Mouse (Mus musculus) heart, postnatal 25 days (tissue): ENCODE data around the gene Igsf21. TPM values are rescaled to one million over a fixed set of nuclear protein-coding genes. Genes with fewer than 3 reads are reported as not detected.

Experiments used
- DNase-seq: peaks from one replicate; pipeline ENCODE4 v3.0.0; 2022; ENCODE audit warnings: low spot score
- intact Hi-C: fragments of 180-260 bp; cut with DNase I; formaldehyde crosslinking; loops from one replicate; pipeline ENCODE4 v1.15.1; 2025
- total RNA-seq, 2 experiments: library from RNA; stranded (reverse); gene quantifications; 2 replicates each; pipeline ENCODE4 v1.2.3; 2021

Igsf21 gene
- total RNA-seq, 2 experiments from 2014 or later: 0.21 to 0.25 TPM

DNA sequence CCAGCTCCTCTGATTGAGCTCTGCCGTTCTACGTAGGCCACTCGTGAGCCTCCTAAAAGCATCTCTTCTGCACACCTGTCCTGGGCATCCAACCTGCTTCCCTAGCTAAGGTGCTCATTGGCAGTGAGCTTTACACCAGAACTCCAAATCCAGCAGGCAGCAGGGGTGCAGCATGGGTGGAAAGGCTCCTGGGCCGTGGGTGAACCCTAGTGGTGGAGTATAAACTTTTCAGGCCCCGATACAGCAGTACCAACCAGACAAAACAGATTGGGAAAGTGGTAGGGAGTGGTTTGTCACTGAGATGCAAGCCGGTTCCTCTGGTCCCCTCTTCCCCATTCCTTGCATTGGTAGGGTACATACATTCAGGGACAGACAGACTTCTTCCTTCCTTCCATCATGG lies 170.2 kb downstream of the Igsf21 start:
- intact Hi-C loops: no loop called here
- DNase-seq: no peak

DNA sequence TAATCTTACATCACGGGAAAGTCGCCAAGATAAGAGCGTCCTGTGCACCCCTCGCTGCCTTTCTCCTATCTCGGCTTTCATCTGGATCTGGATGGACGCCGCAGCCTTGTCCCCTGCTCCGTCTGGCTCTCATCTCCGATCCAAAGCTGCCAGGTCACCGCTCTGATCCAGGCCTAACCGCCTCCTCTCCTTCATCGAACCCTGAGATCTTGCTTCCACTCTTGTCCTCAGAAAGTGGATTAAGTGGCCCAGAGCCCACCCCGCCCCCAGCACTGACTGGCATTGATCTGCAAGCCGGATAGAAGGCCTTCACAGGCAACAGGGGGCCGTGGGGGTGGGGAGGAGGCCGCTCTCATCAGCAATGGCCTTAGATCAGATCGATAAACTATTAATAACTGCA lies 175.5 kb downstream of the Igsf21 start:
- no peak for DNase-seq
- intact Hi-C loops: no loop called here

GRCm38 (mm10) chr4:140070331-140070652 lies 176.3 kb downstream of the Igsf21 start:
- intact Hi-C loops: no loop called here
- no peak for DNase-seq

DNA sequence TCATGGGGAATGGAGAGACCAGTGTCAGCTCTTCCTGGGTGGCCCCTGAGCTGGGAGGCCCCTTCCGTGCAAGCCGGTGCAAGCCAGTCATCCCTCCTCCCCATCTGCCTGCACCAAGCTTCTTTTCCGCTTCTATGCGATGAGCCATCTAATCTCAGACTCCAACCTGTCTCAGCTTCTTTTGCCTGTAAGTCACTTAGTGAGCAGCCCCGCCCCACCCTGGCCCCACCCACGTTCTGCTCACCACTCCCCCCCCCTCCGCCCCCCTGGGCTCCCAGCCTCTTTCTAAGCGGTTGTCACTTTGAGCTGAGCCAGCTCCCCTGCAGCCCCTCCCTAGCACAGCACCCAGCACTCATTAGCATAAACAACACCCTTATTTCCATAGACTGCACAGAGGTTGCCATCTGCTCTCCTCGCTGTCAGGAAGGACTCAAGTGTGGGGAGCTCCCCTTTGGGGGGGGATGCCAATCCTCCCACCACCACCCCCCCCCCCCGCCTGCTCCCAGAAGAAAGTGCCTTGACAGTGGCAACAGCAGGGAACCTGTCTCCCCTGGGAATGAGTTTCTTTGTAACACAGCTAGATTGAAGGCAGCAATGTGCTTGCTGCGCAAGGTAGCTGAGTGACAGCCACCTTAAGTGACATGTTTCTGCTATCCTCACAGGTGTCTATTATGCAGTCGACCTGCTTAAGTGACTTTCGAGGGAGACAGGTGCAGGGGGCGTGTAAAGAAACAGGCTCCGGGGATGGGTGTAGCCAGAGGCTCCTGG lies 176.8 kb downstream of the Igsf21 start:
- no peak for DNase-seq
- intact Hi-C loops: no loop called here

GRCm38 (mm10) chr4:140068468-140068867 lies 178.1 kb downstream of the Igsf21 start:
- intact Hi-C loops: no loop called here
- no peak for DNase-seq

- intact Hi-C loops: no loop called here
Measured at GRCm38 (mm10) chr4:140066011-140066410, 180.6 kb downstream of the Igsf21 start.

GRCm38 (mm10) chr4:140063153-140063671 lies 183.4 kb downstream of the Igsf21 start:
- no peak for DNase-seq
- intact Hi-C loops: no loop called here

More at GRCm38 (mm10) chr4:140066011-140066410, 180.6 kb downstream of the Igsf21 start:
- DNase-seq: no peak

- intact Hi-C loops: no loop called here
- no peak for DNase-seq
Measured at GRCm38 (mm10) chr4:140060251-140060650, 186.3 kb downstream of the Igsf21 start.

DNA sequence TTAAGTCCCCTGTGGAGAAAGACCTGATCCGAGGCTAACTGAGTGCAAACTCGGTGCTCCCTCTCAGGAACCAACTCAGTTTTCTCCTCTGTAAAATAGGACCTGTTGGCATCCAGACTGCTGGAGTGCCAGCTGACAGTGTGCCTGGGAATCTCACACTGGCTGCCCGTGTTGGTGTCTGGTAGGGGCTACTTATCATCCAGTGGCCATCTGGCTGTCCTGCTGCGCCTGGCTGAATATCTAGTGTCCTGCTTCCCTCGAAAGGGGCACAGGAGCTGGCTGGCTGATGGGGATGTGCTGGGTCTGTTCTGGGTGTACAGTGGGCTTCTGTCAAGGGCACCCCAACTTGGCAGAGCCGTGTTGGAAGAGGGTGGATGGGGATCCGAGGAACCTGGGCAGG lies 193.5 kb downstream of the Igsf21 start:
- intact Hi-C loops: no loop called here
- no peak for DNase-seq

DNA sequence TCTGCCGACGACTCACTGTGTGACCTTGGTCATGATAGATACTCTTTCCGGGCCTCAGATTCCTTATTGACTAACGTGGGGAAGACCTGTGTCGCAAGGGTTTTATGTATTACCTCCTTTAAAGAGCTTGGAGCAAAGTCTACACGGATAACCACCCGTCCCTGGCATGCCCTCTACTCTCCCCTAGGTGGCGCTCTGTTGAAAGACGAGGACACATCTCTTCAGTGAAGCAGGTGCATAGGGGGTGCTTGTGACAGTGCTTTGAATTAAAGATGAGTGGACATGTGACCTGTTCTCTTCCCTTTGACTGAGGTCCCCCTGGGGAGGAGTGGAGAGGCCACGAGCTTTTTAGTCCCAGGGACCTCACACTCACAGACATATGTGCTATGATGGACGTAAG lies 194.0 kb downstream of the Igsf21 start:
- intact Hi-C loops: no loop called here
- DNase-seq: no peak

DNA sequence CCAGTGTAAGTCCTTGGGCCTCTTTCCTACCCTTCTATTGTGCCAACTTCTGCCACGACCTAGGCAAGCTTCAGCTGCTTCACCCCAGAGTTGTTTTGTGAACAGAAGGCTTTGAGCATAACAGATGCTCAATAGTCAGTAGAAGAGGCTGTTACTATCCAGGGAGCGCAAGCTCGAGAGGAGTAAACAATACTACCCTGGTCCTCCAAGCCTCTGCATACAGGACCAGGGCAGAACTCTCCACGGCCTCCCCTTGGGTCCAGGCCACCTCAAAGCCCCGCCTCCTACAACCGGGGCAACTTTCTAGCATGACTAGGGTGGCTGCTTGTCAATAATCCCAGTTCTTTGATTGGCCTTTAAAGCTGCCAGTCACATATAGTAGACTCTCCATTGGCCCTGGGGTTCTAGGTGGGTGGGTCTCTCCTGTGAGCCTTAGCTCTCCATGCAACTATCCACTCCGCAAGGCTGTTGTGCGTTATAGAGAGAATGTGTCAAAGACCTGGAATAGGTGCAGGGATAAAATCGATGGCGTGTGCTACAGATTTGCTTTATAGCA lies 198.7 kb downstream of the Igsf21 start:
- no peak for DNase-seq
- intact Hi-C loops: no loop called here

DNA sequence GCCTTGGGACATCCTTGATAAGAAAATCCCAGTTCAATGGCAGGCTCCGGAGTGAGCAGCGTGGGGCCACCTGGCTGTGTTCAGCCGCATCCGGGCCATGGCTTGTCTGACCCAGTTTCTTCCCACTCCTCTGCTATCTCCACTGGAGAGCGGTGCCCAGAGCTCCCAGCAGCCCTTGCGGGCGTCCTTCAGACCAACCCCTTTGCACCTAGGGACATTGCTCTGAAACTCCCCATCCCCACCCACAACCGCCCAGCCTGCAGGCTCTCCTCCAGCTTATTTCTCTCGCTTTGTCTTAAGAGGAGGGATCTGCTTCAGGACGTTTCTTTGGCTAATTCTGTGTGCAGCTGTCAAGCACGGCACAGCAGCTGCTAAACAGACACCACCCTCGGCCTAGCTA lies 202.6 kb downstream of the Igsf21 start:
- intact Hi-C loops: no loop called here
- DNase-seq: no peak

GRCm38 (mm10) chr4:140038586-140039411 lies 207.8 kb downstream of the Igsf21 start:
- intact Hi-C loops: no loop called here
- no peak for DNase-seq

DNA sequence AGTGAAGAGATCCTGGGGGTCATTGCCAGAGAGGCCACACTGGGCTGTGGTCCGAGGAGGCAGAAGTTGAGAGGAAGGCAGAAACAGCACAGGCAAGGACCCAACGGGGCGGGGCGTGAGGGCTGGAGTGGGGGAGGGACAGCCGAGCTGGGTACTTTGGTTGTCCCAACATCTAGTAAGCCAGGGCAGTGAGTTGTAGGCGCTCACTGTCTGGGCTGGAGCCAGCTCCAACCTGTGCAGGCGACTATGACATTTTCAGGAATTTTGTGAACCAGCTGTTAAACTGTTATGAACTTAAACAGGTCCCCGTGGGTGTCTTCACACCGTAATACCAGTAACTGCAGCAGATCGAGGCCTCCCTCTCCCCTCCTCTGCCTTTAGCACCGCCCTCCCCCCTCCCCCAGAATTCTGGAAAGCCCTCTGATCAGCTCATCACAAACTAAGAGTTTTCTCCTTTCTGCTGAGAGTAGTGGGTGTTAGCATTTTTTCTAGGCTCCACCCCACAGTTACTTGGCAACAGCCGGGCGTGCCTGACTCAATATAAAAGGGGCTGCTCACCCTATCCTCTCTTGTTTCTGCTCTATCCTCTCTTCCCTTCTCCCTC lies 208.7 kb downstream of the Igsf21 start:
- intact Hi-C loops: no loop called here
- peak; percentile 8 for DNase-seq

DNA sequence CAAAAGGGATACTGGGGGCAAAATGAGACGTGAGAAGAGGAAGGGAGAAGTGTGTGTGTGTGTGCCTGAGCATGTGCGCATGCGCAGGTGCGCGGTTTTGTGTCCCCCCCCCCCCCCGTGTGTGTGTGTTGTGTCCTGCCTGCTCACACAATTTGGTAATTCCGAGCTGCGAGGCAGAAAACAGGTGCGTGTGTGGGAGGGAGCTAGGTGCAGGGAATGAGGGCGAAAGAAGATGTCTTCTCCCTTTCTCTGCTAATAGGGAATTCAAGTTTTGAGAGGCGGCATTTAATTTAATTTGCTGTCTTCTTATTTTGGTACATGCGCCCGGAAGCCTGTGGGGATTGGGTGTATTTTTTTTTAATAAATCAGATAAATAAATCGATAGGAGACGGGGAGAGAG lies 211.4 kb downstream of the Igsf21 start:
- no peak for DNase-seq
- intact Hi-C loops: no loop called here

DNA sequence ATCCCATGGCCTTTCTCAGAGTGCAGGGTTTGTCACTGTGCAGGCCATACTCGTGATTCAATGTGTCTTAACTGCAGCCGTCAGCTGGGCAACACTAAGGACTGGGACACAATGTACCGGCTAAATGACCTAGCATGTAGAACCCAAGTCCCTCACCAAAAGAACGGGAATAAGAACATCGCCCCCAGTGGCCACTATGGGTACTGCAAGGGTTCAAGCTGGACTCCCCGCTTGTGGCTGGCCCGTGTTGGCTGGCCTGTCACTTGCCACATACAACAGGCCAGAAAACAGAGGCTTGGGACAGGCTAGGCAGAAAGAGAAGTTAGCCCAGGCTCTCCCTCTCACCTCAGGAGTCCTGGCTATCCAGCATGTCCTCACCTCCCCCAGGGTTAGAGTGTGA lies 213.2 kb downstream of the Igsf21 start:
- DNase-seq: no peak
- intact Hi-C loops: no loop called here

DNA sequence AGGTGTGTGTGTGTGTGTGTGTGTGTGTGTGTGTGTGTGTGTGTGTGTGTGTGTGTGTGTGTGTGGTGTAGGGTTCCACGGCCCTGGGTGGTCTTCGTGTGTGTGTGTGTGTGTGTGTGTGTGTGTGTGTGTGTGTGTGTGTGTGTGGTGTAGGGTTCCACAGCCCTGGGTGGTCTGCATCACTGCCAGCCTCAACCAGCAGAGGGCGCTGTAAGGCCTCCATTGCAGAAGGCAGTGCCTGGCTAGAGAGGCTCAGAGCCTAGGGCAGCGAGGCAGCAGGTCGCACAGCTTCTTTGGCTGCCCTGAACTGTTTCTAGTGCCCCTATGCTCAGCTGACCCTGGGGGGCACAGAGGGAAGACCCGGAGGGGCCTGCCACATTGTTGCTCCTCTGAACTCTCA lies 216.2 kb downstream of the Igsf21 start:
- no peak for DNase-seq
- intact Hi-C loops: no loop called here

DNA sequence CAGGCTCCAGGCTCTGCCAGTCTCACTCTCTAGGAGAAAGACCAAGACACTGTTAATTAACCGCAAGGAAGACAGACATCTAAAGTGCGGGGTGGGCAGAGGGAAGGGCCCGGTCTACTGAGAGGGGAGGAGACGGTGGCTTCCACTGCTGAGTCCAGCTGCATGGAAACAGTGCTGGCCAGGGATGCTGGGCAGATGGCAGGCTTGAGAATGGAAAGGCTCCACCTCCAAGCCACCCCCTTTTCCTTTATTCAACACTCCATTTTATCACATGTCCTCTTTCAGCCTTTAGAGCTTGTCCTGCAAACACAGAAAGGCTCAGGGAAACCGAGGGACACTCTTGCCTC lies 216.6 kb downstream of the Igsf21 start:
- no peak for DNase-seq
- intact Hi-C loops: no loop called here

- intact Hi-C loops: no loop called here
- no peak for DNase-seq
Measured at GRCm38 (mm10) chr4:140029324-140030039, 217.1 kb downstream of the Igsf21 start.

- intact Hi-C loops: no loop called here
- no peak for DNase-seq
Measured at GRCm38 (mm10) chr4:140023833-140024232, 222.8 kb downstream of the Igsf21 start.
